Mouse (Mus musculus): ENCODE results near the gene Adrm1. TPM values are rescaled to one million over a fixed set of nuclear protein-coding genes. Genes with fewer than 3 reads are reported as not detected.

Gene Adrm1
- total and polyA plus RNA-seq, 3 experiments, result 116 to 148 (median 127) TPM

DNA sequence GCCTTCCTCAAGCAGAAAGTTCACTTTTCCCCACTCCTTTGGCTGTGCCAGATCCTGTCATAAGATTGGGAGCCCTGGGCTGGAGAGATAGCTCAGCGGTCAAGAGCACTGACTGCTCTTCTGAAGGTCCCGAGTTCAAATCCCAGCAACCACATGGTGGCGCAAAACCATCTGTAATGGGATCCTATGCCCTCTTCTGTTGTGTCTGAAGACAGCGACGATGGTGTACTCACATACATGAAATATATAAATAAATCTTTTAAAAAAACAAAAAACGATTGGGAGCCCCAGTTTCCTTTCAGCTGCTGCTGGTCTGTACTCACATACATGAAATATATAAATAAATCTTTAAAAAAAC is 13.4 kb downstream of the Adrm1 start:
- Histone ChIP-seq H3K27me3 (replicated peaks) (peaks cover 24% of the 10 kb centered on the region), H3K9me3 (replicated peaks; ENCODE audit: low read length) (no peaks in the 10 kb centered on the region), H3K27ac (ENCODE audit: insufficient read depth, low read depth) (no peak overlapping the region), H3K4me2 (ENCODE audit: insufficient read depth, low read depth, poor library complexity, severe bottlenecking) (no peak overlapping the region), H3K4me3 (replicated peaks in 1 of 3; ENCODE audit: low read depth in 2 of 3, low read length in 2 of 3, poor library complexity in 1 of 3) (no peak overlapping the region), H3K36me3 (replicated peaks in 1 of 2; ENCODE audit: control insufficient read depth in 1 of 2, insufficient read depth in 1 of 2, low read length in 1 of 2) (peaks cover 0 to 26% of the 10 kb centered on the region in 2 experiments), H3K9ac (ENCODE audit: insufficient read depth, low read depth) (no peak overlapping the region), H3K79me2 (replicated peaks; ENCODE audit: control insufficient read depth, extremely low read depth, insufficient read depth, poor library complexity, severe bottlenecking) (no peaks in the 10 kb centered on the region), H3K4me1 (ENCODE audit: control insufficient read depth in 1 of 2, insufficient read depth in 2 of 2) (no peaks in the 10 kb centered on the region)
- no peak for DNase-seq (ENCODE audit: extremely low read depth)
- dilution Hi-C loops (cut with MboI; ENCODE audit: extremely low pct_ligation_motif_present, extremely low pct_unique_long_range_greater_than_20kb, low sequenced_read_pairs), result no loop called here
- in situ Hi-C loops (cut with MboI; ENCODE audit: low pct_ligation_motif_present, low pct_unique_long_range_greater_than_20kb, low sequenced_read_pairs), result loop anchor here (5.0 kb wide), 1 partner anchor 68 kb away; no protein-coding TSS in a partner anchor
- TF ChIP-seq E2F4 (IDR thresholded peaks at IDR 0.05; ENCODE audit: insufficient replicate concordance, low read depth, low read length) (no peak), POLR2A (IDR thresholded peaks at IDR 0.05; ENCODE audit: low read depth, low read length) (no peak), SMC3 (IDR thresholded peaks at IDR 0.05; ENCODE audit: low read depth, low read length) (peak; percentile 64), RAD21 (IDR thresholded peaks at IDR 0.05; ENCODE audit: low read depth, low read length) (peak; percentile 58), BHLHE40 (IDR thresholded peaks at IDR 0.05; ENCODE audit: low read depth, low read length) (no peak), USF1 (IDR thresholded peaks at IDR 0.05; ENCODE audit: low read depth, low read length) (no peak), NELFE (IDR thresholded peaks at IDR 0.05; ENCODE audit: low read depth, low read length) (no peak), EP300 (IDR thresholded peaks at IDR 0.05; ENCODE audit: low read length) (no peak), SIN3A (IDR thresholded peaks at IDR 0.05; ENCODE audit: low read length) (no peak), JUN (IDR thresholded peaks at IDR 0.05; ENCODE audit: insufficient read depth, low read depth, low read length) (no peak), CHD2 (IDR thresholded peaks at IDR 0.05; ENCODE audit: low read length) (no peak), MXI1 (IDR thresholded peaks at IDR 0.05; ENCODE audit: low read depth, low read length) (no peak), ELF1 (IDR thresholded peaks at IDR 0.05; ENCODE audit: low read depth, low read length) (no peak), CTCF (conservative IDR thresholded peaks at IDR 0.05 in 1 of 2, IDR thresholded peaks at IDR 0.05 in 1 of 2; ENCODE audit: low read depth in 2 of 2, low read length in 2 of 2) (peak in 1 of 2 experiments; percentile 75; a peak in 2 of 4 replicates)

DNA sequence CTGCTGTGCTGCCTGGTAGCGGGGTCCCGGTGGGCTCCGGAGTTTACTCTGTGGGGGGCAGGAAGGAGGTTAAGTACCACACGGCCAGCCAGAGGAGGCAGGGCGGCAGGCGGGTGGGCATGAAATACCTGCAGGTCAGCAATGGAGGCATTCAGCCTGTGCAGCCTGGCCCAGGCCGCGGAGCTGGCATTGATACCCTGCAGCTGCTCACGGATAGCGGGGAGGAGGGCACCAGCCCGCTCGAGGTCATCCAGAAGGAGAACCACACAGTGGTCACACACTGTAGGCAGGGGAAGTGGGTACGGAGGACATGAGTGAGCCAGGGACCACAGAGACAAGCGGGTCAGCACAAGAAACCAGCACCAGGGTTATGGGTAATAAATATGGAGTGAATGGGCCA is 14.4 kb downstream of the Adrm1 start:
- Histone ChIP-seq H3K27ac (ENCODE audit: insufficient read depth, low read depth) (no peak overlapping the region), H3K79me2 (replicated peaks; ENCODE audit: control insufficient read depth, extremely low read depth, insufficient read depth, poor library complexity, severe bottlenecking) (no peaks in the 10 kb centered on the region), H3K4me2 (ENCODE audit: insufficient read depth, low read depth, poor library complexity, severe bottlenecking) (no peak overlapping the region), H3K9ac (ENCODE audit: insufficient read depth, low read depth) (no peak overlapping the region), H3K36me3 (replicated peaks in 1 of 2; ENCODE audit: control insufficient read depth in 1 of 2, insufficient read depth in 1 of 2, low read length in 1 of 2) (peaks cover 0 to 16% of the 10 kb centered on the region in 2 experiments), H3K4me1 (ENCODE audit: control insufficient read depth in 1 of 2, insufficient read depth in 2 of 2) (no peaks in the 10 kb centered on the region), H3K27me3 (replicated peaks) (peaks cover 27% of the 10 kb centered on the region), H3K9me3 (replicated peaks; ENCODE audit: low read length) (no peaks in the 10 kb centered on the region), H3K4me3 (replicated peaks in 1 of 3; ENCODE audit: low read depth in 2 of 3, low read length in 2 of 3, poor library complexity in 1 of 3) (no peak overlapping the region)
- dilution Hi-C loops (cut with MboI; ENCODE audit: extremely low pct_ligation_motif_present, extremely low pct_unique_long_range_greater_than_20kb, low sequenced_read_pairs) (no loop called here), in situ Hi-C loops (cut with MboI; ENCODE audit: low pct_ligation_motif_present, low pct_unique_long_range_greater_than_20kb, low sequenced_read_pairs) (no loop called here)
- no peak for TF ChIP-seq ZKSCAN1 (IDR thresholded peaks at IDR 0.05; ENCODE audit: borderline replicate concordance, low read depth, low read length)
- no peak for TF ChIP-seq MXI1 (IDR thresholded peaks at IDR 0.05; ENCODE audit: low read depth, low read length)
- no peak for TF ChIP-seq IRF4 (IDR thresholded peaks at IDR 0.05; ENCODE audit: low read depth, low read length)
- no peak for DNase-seq (ENCODE audit: extremely low read depth)
